27 mouse cellular contexts compared by ENCODE assay signal in the genomic region with DNA sequence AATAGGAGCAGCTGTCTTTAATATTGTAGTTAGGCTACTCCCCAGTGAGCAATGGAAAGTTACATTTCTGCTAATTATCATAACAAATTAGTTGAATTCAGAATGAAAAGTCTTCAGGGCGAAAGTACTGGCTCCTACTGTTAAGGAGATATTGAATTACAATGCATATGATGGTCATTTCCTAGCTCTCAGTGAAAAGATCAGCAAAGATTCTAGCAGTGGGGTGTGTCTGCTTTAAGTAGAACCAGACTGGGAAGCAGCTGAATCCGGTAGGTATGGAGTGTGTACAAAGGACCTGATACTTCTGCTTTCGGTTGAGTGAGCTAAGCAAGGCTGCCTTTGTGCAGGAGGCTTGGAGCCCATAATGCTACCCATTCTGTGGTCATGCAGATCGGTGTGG. TPM values are rescaled to one million over a fixed set of nuclear protein-coding genes. Genes with fewer than 3 reads are reported as not detected.
DNase-seq lines count a peak whose midpoint lies in the region; ATAC-seq lines count a peak whose summit lies in the region.
"Had no signal": no experiment of that assay in that cellular context is flagged by ENCODE, and none has a peak within 500 bp of the region (broad histone marks: within the 10 kb centered on the region; RNA-seq: fewer than 3 reads in every experiment).

No protein-coding gene starts in this region.

- H3K4me2 ChIP-seq in hindbrain, embryonic 11.5 days (replicated peaks; ENCODE audit: low read depth, low read length) = no peak overlapping the region
- no peak overlapping the region for H3K4me2 ChIP-seq in hindbrain, embryonic 13.5 days
- H3K4me2 ChIP-seq in liver, embryonic 12.5 days = no peak overlapping the region
- H3K4me2 ChIP-seq: embryonic facial prominence, embryonic 15.5 days; heart, embryonic 12.5 days had no signal

- H3K27ac ChIP-seq in hindbrain, embryonic 11.5 days (ENCODE audit: low read depth, low read length) = no peak overlapping the region
- no peak overlapping the region for H3K27ac ChIP-seq in hindbrain, embryonic 13.5 days
- no peak overlapping the region for H3K27ac ChIP-seq in liver, embryonic 12.5 days
- H3K27ac ChIP-seq: embryonic facial prominence, embryonic 15.5 days; gastrocnemius, adult 2 months; hindbrain, postnatal 0 days; kidney, postnatal 0 days had no signal

- H3K9me3 ChIP-seq in hindbrain, embryonic 11.5 days (ENCODE audit: control insufficient read depth, low read length) = no peaks in the 10 kb centered on the region
- no peaks in the 10 kb centered on the region for H3K9me3 ChIP-seq in hindbrain, embryonic 13.5 days
- H3K9me3 ChIP-seq in liver, embryonic 12.5 days (replicated peaks) = no peaks in the 10 kb centered on the region
- H3K9me3 ChIP-seq: embryonic facial prominence, embryonic 15.5 days; heart, embryonic 12.5 days had no signal

- no peaks in the 10 kb centered on the region for H3K27me3 ChIP-seq in hindbrain, embryonic 11.5 days (ENCODE audit: control insufficient read depth, insufficient read depth, low read length)
- no peaks in the 10 kb centered on the region for H3K27me3 ChIP-seq in hindbrain, embryonic 13.5 days
- no peaks in the 10 kb centered on the region for H3K27me3 ChIP-seq in liver, embryonic 12.5 days (replicated peaks)
- H3K27me3 ChIP-seq: embryonic facial prominence, embryonic 15.5 days; heart, embryonic 12.5 days had no signal

- ATAC-seq in hindbrain, embryonic 11.5 days (ENCODE audit: low FRiP score) = no peak
- no peak for ATAC-seq in hindbrain, embryonic 13.5 days (ENCODE audit: low FRiP score)
- ATAC-seq in common myeloid progenitor, adult 5-6 weeks (replicated peaks; ENCODE audit: low read depth, poor library complexity, severe bottlenecking) = peak; percentile 66; the same call in 1 of the 2 replicates
- ATAC-seq in granulocyte monocyte progenitor cell, adult 5-6 weeks (replicated peaks; ENCODE audit: poor library complexity, severe bottlenecking) = peak; percentile 53
- ATAC-seq in liver, embryonic 12.5 days = no peak
- ATAC-seq: hindbrain, postnatal 0 days; liver, postnatal 0 days; midbrain, embryonic 16.5 days had no signal

- DNase-seq in hindbrain, embryonic 11.5 days (ENCODE audit: low spot score) = peak; percentile 11
- no peak for DNase-seq in gastrocnemius, postnatal 25 days
- DNase-seq in Muller cell, postnatal 12 days (ENCODE audit: inconsistent ontology term) = no peak
- DNase-seq: adrenal gland, postnatal 25 days; cerebellum, adult 11-12 months; cerebellum, postnatal 14 days; gastrocnemius, adult 2 months; heart, adult 11 months; heart, postnatal 14 days; kidney, adult 11 months; liver; liver, postnatal 0 days; lung, postnatal 10 days had no signal

- H3K9ac ChIP-seq in hindbrain, embryonic 11.5 days (ENCODE audit: low read depth, low read length) = no peak overlapping the region
- H3K9ac ChIP-seq in hindbrain, embryonic 13.5 days = no peak overlapping the region
- H3K9ac ChIP-seq in liver, embryonic 12.5 days = no peak overlapping the region
- H3K9ac ChIP-seq: embryonic facial prominence, embryonic 15.5 days; heart, embryonic 12.5 days; liver, postnatal 0 days had no signal

- WGBS in hindbrain, embryonic 11.5 days = 44% methylated on average over 4 of the region's 4 CpGs
- 40% methylated on average over 4 of the region's 4 CpGs for WGBS in hindbrain, embryonic 13.5 days
- 32% methylated on average over 4 of the region's 4 CpGs for WGBS in liver, embryonic 12.5 days (ENCODE audit: insufficient replicate concordance)

- no peak overlapping the region for H3K4me3 ChIP-seq in hindbrain, embryonic 11.5 days (ENCODE audit: low read depth, low read length)
- H3K4me3 ChIP-seq in hindbrain, embryonic 13.5 days = no peak overlapping the region
- H3K4me3 ChIP-seq in liver, embryonic 12.5 days = no peak overlapping the region
- H3K4me3 ChIP-seq: embryonic facial prominence, embryonic 15.5 days; gastrocnemius, adult 2 months; heart, embryonic 12.5 days had no signal

- H3K4me1 ChIP-seq in hindbrain, embryonic 11.5 days (replicated peaks; ENCODE audit: control insufficient read depth, insufficient read depth, low read length) = no peaks in the 10 kb centered on the region
- no peaks in the 10 kb centered on the region for H3K4me1 ChIP-seq in hindbrain, embryonic 13.5 days (replicated peaks)
- no peaks in the 10 kb centered on the region for H3K4me1 ChIP-seq in liver, embryonic 12.5 days
- H3K4me1 ChIP-seq: embryonic facial prominence, embryonic 15.5 days had no signal

- no peaks in the 10 kb centered on the region for H3K36me3 ChIP-seq in hindbrain, embryonic 11.5 days (ENCODE audit: control insufficient read depth, insufficient read depth, low read length)
- no peaks in the 10 kb centered on the region for H3K36me3 ChIP-seq in hindbrain, embryonic 13.5 days
- no peaks in the 10 kb centered on the region for H3K36me3 ChIP-seq in liver, embryonic 12.5 days
- H3K36me3 ChIP-seq: embryonic facial prominence, embryonic 15.5 days; heart, embryonic 12.5 days had no signal

RNA-seq across cellular contexts. Expression of gene 4933412E24Rik, which starts 32.6 kb away (rescaled TPM):
- polyA plus RNA-seq in hindbrain, embryonic 11.5 days (2014; fragmentation: Nextera tagmentation; extraction: Ambion mirVana) = not detected in 2 replicates
- not detected in 2 replicates for polyA plus RNA-seq in hindbrain, embryonic 13.5 days (2015; fragmentation: Nextera tagmentation; extraction: Ambion mirVana)
- not detected in 2 replicates for total RNA-seq in common myeloid progenitor, adult 5-6 weeks (2017)
- total RNA-seq in granulocyte monocyte progenitor cell, adult 5-6 weeks (2014; fragmentation: Nextera tagmentation) = not detected in 2 replicates
- total RNA-seq in granulocyte monocyte progenitor cell, adult 5-6 weeks (2017) = not detected in 2 replicates
- not detected in 2 replicates for polyA plus RNA-seq in liver, embryonic 12.5 days (2016; fragmentation: Nextera tagmentation; extraction: Ambion mirVana)
- total RNA-seq in gastrocnemius, postnatal 25 days (2021) = not detected
- total RNA-seq: adrenal gland, postnatal 25 days; gastrocnemius, adult 2 months; heart, postnatal 14 days; hindbrain, postnatal 0 days; left cerebral cortex, postnatal 36 days; megakaryocyte-erythroid progenitor cell, adult 5-6 weeks had no signal
- polyA plus RNA-seq: embryonic facial prominence, embryonic 15.5 days; forebrain, embryonic 11.5 days; heart, embryonic 12.5 days; hindbrain, postnatal 0 days; kidney, postnatal 0 days; liver, postnatal 0 days; midbrain, embryonic 16.5 days; stomach, embryonic 16.5 days; thymus, postnatal 0 days had no signal

Comparison
In these comparisons a context has a peak if more than half of its experiments do, and no peak if none do; other contexts are left out.
1. ATAC-seq: peak in common myeloid progenitor, adult 5-6 weeks (single experiment) and granulocyte monocyte progenitor cell, adult 5-6 weeks (single experiment); none in hindbrain, embryonic 11.5 days (single experiment), hindbrain, embryonic 13.5 days (single experiment) and liver, embryonic 12.5 days (single experiment).